Mouse (Mus musculus): ENCODE measurements around the gene Doxl2. TPM values are rescaled to one million over a fixed set of nuclear protein-coding genes. Genes with fewer than 3 reads are reported as not detected.

The Doxl2 gene
- polyA plus RNA-seq, 1 experiment: not detected

GRCm38 (mm10) chr6:48967868-48968267 is 6.9 kb upstream of the Doxl2 start:
- no peak overlapping the region for H3K4me3 ChIP-seq (ENCODE audit: insufficient read depth, low read length)
- no peak overlapping the region for H3K27ac ChIP-seq (ENCODE audit: insufficient read depth, low read length)
- TF ChIP-seq POLR2A (IDR thresholded peaks at IDR 0.05; ENCODE audit: low read depth, low read length): no peak
- TF ChIP-seq CTCF (IDR thresholded peaks at IDR 0.05; ENCODE audit: borderline replicate concordance, insufficient read depth, low read length): no peak
- H3K4me1 ChIP-seq (ENCODE audit: control insufficient read depth, insufficient read depth, low read length): no peaks in the 10 kb centered on the region

GRCm38 (mm10) chr6:48979616-48980015 is 4.9 kb downstream of the Doxl2 start:
- Histone ChIP-seq H3K27ac (ENCODE audit: insufficient read depth, low read length) (no peak overlapping the region), H3K4me3 (ENCODE audit: insufficient read depth, low read length) (no peak overlapping the region), H3K4me1 (ENCODE audit: control insufficient read depth, insufficient read depth, low read length) (no peaks in the 10 kb centered on the region)
- TF ChIP-seq CTCF (IDR thresholded peaks at IDR 0.05; ENCODE audit: borderline replicate concordance, insufficient read depth, low read length) (no peak), POLR2A (IDR thresholded peaks at IDR 0.05; ENCODE audit: low read depth, low read length) (no peak)

- TF ChIP-seq POLR2A (IDR thresholded peaks at IDR 0.05; ENCODE audit: low read depth, low read length) (no peak), CTCF (IDR thresholded peaks at IDR 0.05; ENCODE audit: borderline replicate concordance, insufficient read depth, low read length) (no peak)
- H3K4me3 ChIP-seq (ENCODE audit: insufficient read depth, low read length): no peak overlapping the region
Measured at GRCm38 (mm10) chr6:48982305-48982704, 7.5 kb downstream of the Doxl2 start.

GRCm38 (mm10) chr6:48986444-48986990 is 11.8 kb downstream of the Doxl2 start, which contains the start of gene Svs1:
TSS of gene Svs1 (plus strand) at chr6:48986861.
- Histone ChIP-seq H3K4me3 (ENCODE audit: insufficient read depth, low read length) (no peak within 1 kb of the TSS), H3K27ac (ENCODE audit: insufficient read depth, low read length) (no peak within 1 kb of the TSS)
- TF ChIP-seq POLR2A (IDR thresholded peaks at IDR 0.05; ENCODE audit: low read depth, low read length): no peak
- no peak for TF ChIP-seq CTCF (IDR thresholded peaks at IDR 0.05; ENCODE audit: borderline replicate concordance, insufficient read depth, low read length)

More at GRCm38 (mm10) chr6:48982305-48982704, 7.5 kb downstream of the Doxl2 start:
- H3K4me1 ChIP-seq (ENCODE audit: control insufficient read depth, insufficient read depth, low read length): no peaks in the 10 kb centered on the region
- H3K27ac ChIP-seq (ENCODE audit: insufficient read depth, low read length): no peak overlapping the region

GRCm38 (mm10) chr6:48989971-48990370 is 15.2 kb downstream of the Doxl2 start:
- no peak overlapping the region for H3K27ac ChIP-seq (ENCODE audit: insufficient read depth, low read length)
- no peaks in the 10 kb centered on the region for H3K4me1 ChIP-seq (ENCODE audit: control insufficient read depth, insufficient read depth, low read length)
- TF ChIP-seq CTCF (IDR thresholded peaks at IDR 0.05; ENCODE audit: borderline replicate concordance, insufficient read depth, low read length) (no peak), POLR2A (IDR thresholded peaks at IDR 0.05; ENCODE audit: low read depth, low read length) (no peak)
- H3K4me3 ChIP-seq (ENCODE audit: insufficient read depth, low read length): no peak overlapping the region

More at GRCm38 (mm10) chr6:48986444-48986990, 11.8 kb downstream of the Doxl2 start, which contains the start of gene Svs1:
- H3K4me1 ChIP-seq (ENCODE audit: control insufficient read depth, insufficient read depth, low read length): no peaks in the 10 kb centered on the region

GRCm38 (mm10) chr6:48991991-48992390 is 17.2 kb downstream of the Doxl2 start:
- Histone ChIP-seq H3K27ac (ENCODE audit: insufficient read depth, low read length) (no peak overlapping the region), H3K4me1 (ENCODE audit: control insufficient read depth, insufficient read depth, low read length) (no peaks in the 10 kb centered on the region), H3K4me3 (ENCODE audit: insufficient read depth, low read length) (no peak overlapping the region)
- TF ChIP-seq CTCF (IDR thresholded peaks at IDR 0.05; ENCODE audit: borderline replicate concordance, insufficient read depth, low read length) (no peak), POLR2A (IDR thresholded peaks at IDR 0.05; ENCODE audit: low read depth, low read length) (no peak)

- Histone ChIP-seq H3K27ac (ENCODE audit: insufficient read depth, low read length) (no peak overlapping the region), H3K4me1 (ENCODE audit: control insufficient read depth, insufficient read depth, low read length) (no peaks in the 10 kb centered on the region), H3K4me3 (ENCODE audit: insufficient read depth, low read length) (no peak overlapping the region)
- no peak for TF ChIP-seq POLR2A (IDR thresholded peaks at IDR 0.05; ENCODE audit: low read depth, low read length)
- no peak for TF ChIP-seq CTCF (IDR thresholded peaks at IDR 0.05; ENCODE audit: borderline replicate concordance, insufficient read depth, low read length)
Measured at GRCm38 (mm10) chr6:48998186-48998585, 23.4 kb downstream of the Doxl2 start.

- Histone ChIP-seq H3K27ac (ENCODE audit: insufficient read depth, low read length) (no peak overlapping the region), H3K4me3 (ENCODE audit: insufficient read depth, low read length) (no peak overlapping the region), H3K4me1 (ENCODE audit: control insufficient read depth, insufficient read depth, low read length) (no peaks in the 10 kb centered on the region)
- no peak for TF ChIP-seq POLR2A (IDR thresholded peaks at IDR 0.05; ENCODE audit: low read depth, low read length)
- no peak for TF ChIP-seq CTCF (IDR thresholded peaks at IDR 0.05; ENCODE audit: borderline replicate concordance, insufficient read depth, low read length)
Measured at GRCm38 (mm10) chr6:48998796-48999195, 24.0 kb downstream of the Doxl2 start.

GRCm38 (mm10) chr6:49003381-49003780 is 28.6 kb downstream of the Doxl2 start:
- no peak overlapping the region for H3K4me3 ChIP-seq (ENCODE audit: insufficient read depth, low read length)
- no peaks in the 10 kb centered on the region for H3K4me1 ChIP-seq (ENCODE audit: control insufficient read depth, insufficient read depth, low read length)
- H3K27ac ChIP-seq (ENCODE audit: insufficient read depth, low read length): no peak overlapping the region
- TF ChIP-seq CTCF (IDR thresholded peaks at IDR 0.05; ENCODE audit: borderline replicate concordance, insufficient read depth, low read length) (no peak), POLR2A (IDR thresholded peaks at IDR 0.05; ENCODE audit: low read depth, low read length) (no peak)

- peak overlapping the region; percentile 35 for H3K4me3 ChIP-seq (ENCODE audit: insufficient read depth, low read length)
- H3K27ac ChIP-seq (ENCODE audit: insufficient read depth, low read length): no peak overlapping the region
- TF ChIP-seq POLR2A (IDR thresholded peaks at IDR 0.05; ENCODE audit: low read depth, low read length): no peak
- peak; percentile 88; the same call in 1 of the 2 replicates for TF ChIP-seq CTCF (IDR thresholded peaks at IDR 0.05; ENCODE audit: borderline replicate concordance, insufficient read depth, low read length)
- no peaks in the 10 kb centered on the region for H3K4me1 ChIP-seq (ENCODE audit: control insufficient read depth, insufficient read depth, low read length)
Measured at GRCm38 (mm10) chr6:49007981-49008380, 33.2 kb downstream of the Doxl2 start.
